Mouse (Mus musculus) lung, postnatal 0 days (tissue): ENCODE results near the gene Rapgef2. TPM values are rescaled to one million over a fixed set of nuclear protein-coding genes. Genes with fewer than 3 reads are reported as not detected.

Experiments used
- ATAC-seq: fragments of 200-750 bp; cut with Nextera tagmentation; 2 replicates; pipeline ENCODE4 v1.8.0; 2017; ENCODE audit warnings: moderate library complexity
- DNase-seq: peaks from one replicate; pipeline ENCODE4 v3.0.0-alpha.2; 2016; ENCODE audit warnings: low spot score
- H3K27ac ChIP-seq: fragments of 300-500 bp; sonication (generic); 2 replicates; pipeline ENCODE4 v1.5.1; 2014; ENCODE audit warnings: antibody characterized with exemption, mild to moderate bottlenecking, low read length, mixed read lengths
- H3K27me3 ChIP-seq: fragments of 300-500 bp; sonication (generic); replicated peaks from 2 replicates; pipeline ENCODE4 v1.6.1; 2014; ENCODE audit warnings: low read length, mixed read lengths; ENCODE audit not compliant: insufficient read depth
- H3K36me3 ChIP-seq: fragments of 300-500 bp; sonication (generic); 2 replicates; pipeline ENCODE4 v1.6.1; 2014; ENCODE audit warnings: low read length, mixed read lengths; ENCODE audit not compliant: insufficient read depth
- H3K4me1 ChIP-seq: fragments of 300-500 bp; sonication (generic); 2 replicates; pipeline ENCODE4 v1.6.1; 2014; ENCODE audit warnings: antibody characterized with exemption, low read depth, low read length, mixed read lengths; ENCODE audit not compliant: insufficient read depth
- H3K4me2 ChIP-seq: fragments of 300-500 bp; sonication (generic); replicated peaks from 2 replicates; pipeline ENCODE4 v1.6.1; 2014; ENCODE audit warnings: low read depth, mild to moderate bottlenecking, low read length, moderate library complexity, mixed read lengths
- H3K4me3 ChIP-seq: fragments of 300-500 bp; sonication (generic); 2 replicates; pipeline ENCODE4 v1.5.1; 2014; ENCODE audit warnings: low read depth, low read length
- H3K9ac ChIP-seq: fragments of 300-500 bp; sonication (generic); replicated peaks from 2 replicates; pipeline ENCODE4 v1.6.1; 2014; ENCODE audit warnings: low read depth, mild to moderate bottlenecking
- H3K9me3 ChIP-seq: fragments of 300-500 bp; sonication (generic); 2 replicates; pipeline ENCODE4 v1.6.1; 2016; ENCODE audit warnings: low read length, mixed read lengths
- CTCF ChIP-seq: IDR thresholded peaks from 2 replicates; pipeline ENCODE4 v1.5.1; 2016; ENCODE audit warnings: antibody characterized with exemption, mild to moderate bottlenecking
- EP300 ChIP-seq: IDR thresholded peaks from 2 replicates; pipeline ENCODE4 v1.6.1; 2016; ENCODE audit warnings: antibody characterized with exemption, mild to moderate bottlenecking, control low read depth
- WGBS: fragments of 180-500 bp; shearing (Covaris S2); extraction: QIAGEN DNeasy Blood & Tissue Kit; methylation state at CpG from one replicate; pipeline ENCODE4 v1.1.7; 2014; 5-methylcytosine and 5-hydroxymethylcytosine counted together
- polyA plus RNA-seq: library from polyadenylated mRNA; unstranded; fragments of >200 nt; fragmentation: Nextera tagmentation; extraction: Ambion mirVana; gene quantifications from 2 replicates; pipeline ENCODE4 v1.2.1, GENCODE M21; 2015

The Rapgef2 gene
- polyA plus RNA-seq, 1 experiment from 2014 or later: 5.8 TPM

DNA sequence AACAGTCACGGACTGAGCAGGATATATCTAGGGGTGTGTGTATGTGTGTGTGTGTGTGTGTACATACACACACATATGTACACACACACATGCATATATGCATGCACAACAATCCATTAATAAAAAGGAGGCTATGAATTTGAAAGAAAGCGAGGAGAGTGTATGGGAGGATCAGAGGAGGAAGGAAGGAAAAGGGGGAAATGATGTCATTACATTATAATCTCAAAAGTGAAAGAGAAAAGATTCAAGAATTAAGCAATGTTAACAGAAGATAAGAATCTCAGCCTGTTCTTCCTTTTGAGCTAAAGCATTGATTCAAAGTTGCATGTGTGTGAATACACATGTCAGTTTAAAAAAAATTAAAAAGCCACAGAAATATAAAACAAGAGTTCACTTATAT lies 158.5 kb downstream of the Rapgef2 start:
- H3K9ac ChIP-seq: no peak overlapping the region
- WGBS: 66% methylated on average over 2 of the region's 2 CpGs
- H3K4me3 ChIP-seq: no peak overlapping the region
- no peak for TF ChIP-seq CTCF
- peak; percentile 75; the same call in 1 of the 2 replicates for TF ChIP-seq EP300
- H3K9me3 ChIP-seq: no peaks in the 10 kb centered on the region
- H3K4me2 ChIP-seq: no peak overlapping the region
- no peak overlapping the region for H3K27ac ChIP-seq
- ATAC-seq (0 out of 2 replicates have a peak, but pooled peaks have one; percentile 25), DNase-seq (peak; percentile 39)
- no peaks in the 10 kb centered on the region for H3K36me3 ChIP-seq
- H3K4me1 ChIP-seq: no peaks in the 10 kb centered on the region
- H3K27me3 ChIP-seq: no peaks in the 10 kb centered on the region

GRCm38 (mm10) chr3:79126857-79127256 lies 159.5 kb downstream of the Rapgef2 start:
- no peak overlapping the region for H3K27ac ChIP-seq
- no peak for TF ChIP-seq EP300
- TF ChIP-seq CTCF: no peak
- WGBS: 78% methylated on average over 6 of the region's 6 CpGs
- DNase-seq (no peak), ATAC-seq (no peak)
- no peak overlapping the region for H3K9ac ChIP-seq
- no peaks in the 10 kb centered on the region for H3K4me1 ChIP-seq
- H3K4me3 ChIP-seq: no peak overlapping the region
- no peak overlapping the region for H3K4me2 ChIP-seq
- H3K36me3 ChIP-seq: no peaks in the 10 kb centered on the region
- H3K9me3 ChIP-seq: no peaks in the 10 kb centered on the region
- H3K27me3 ChIP-seq: no peaks in the 10 kb centered on the region

- TF ChIP-seq CTCF: no peak
- Histone ChIP-seq H3K4me1 (no peaks in the 10 kb centered on the region), H3K9me3 (no peaks in the 10 kb centered on the region), H3K27ac (no peak overlapping the region), H3K36me3 (no peaks in the 10 kb centered on the region), H3K9ac (no peak overlapping the region), H3K27me3 (no peaks in the 10 kb centered on the region), H3K4me3 (no peak overlapping the region), H3K4me2 (no peak overlapping the region)
- no peak for ATAC-seq
- DNase-seq: no peak
- 87% methylated on average over 7 of the region's 7 CpGs for WGBS
These were observed 164.9 kb downstream of the Rapgef2 start for GRCm38 (mm10) chr3:79121391-79121790.

GRCm38 (mm10) chr3:79119983-79120382 lies 166.3 kb downstream of the Rapgef2 start:
- DNase-seq: no peak

GRCm38 (mm10) chr3:79110153-79110552 lies 176.2 kb downstream of the Rapgef2 start:
- no peak overlapping the region for H3K4me2 ChIP-seq
- no peak overlapping the region for H3K9ac ChIP-seq
- H3K27me3 ChIP-seq: no peaks in the 10 kb centered on the region
- TF ChIP-seq CTCF (peak; percentile 61), EP300 (no peak)
- no peak overlapping the region for H3K4me3 ChIP-seq
- no peaks in the 10 kb centered on the region for H3K9me3 ChIP-seq
- WGBS: 95% methylated on average over 6 of the region's 6 CpGs
- ATAC-seq (no peak), DNase-seq (no peak)
- no peaks in the 10 kb centered on the region for H3K36me3 ChIP-seq
- H3K27ac ChIP-seq: no peak overlapping the region
- no peaks in the 10 kb centered on the region for H3K4me1 ChIP-seq

More at GRCm38 (mm10) chr3:79119983-79120382, 166.3 kb downstream of the Rapgef2 start:
- no peak for ATAC-seq
- WGBS: 94% methylated on average over 12 of the region's 12 CpGs
- Histone ChIP-seq H3K4me2 (no peak overlapping the region), H3K27me3 (no peaks in the 10 kb centered on the region), H3K36me3 (no peaks in the 10 kb centered on the region), H3K9me3 (no peaks in the 10 kb centered on the region), H3K27ac (no peak overlapping the region), H3K4me3 (no peak overlapping the region), H3K4me1 (no peaks in the 10 kb centered on the region), H3K9ac (no peak overlapping the region)
- no peak for TF ChIP-seq CTCF
- TF ChIP-seq EP300: no peak

DNA sequence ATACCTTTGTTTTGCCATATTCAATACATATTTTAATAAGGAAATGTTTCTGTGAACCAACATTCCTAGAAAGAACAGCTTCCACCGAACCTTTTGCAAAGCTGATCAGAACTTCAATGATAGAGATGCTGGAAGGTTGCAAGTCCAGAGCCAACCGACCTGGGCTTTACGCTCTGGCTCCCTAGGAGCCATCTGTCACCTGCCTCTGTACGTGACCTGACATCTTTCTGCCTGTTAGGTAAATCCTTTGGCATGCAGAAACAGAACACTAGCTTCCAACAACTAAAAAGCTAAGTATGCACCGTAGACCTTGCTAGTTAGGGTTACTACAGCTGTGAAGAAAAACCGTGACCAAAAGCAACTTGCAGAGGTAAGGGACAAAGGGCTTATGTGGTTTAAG lies 178.1 kb downstream of the Rapgef2 start:
- Histone ChIP-seq H3K4me2 (no peak overlapping the region), H3K27me3 (no peaks in the 10 kb centered on the region), H3K9ac (no peak overlapping the region), H3K27ac (no peak overlapping the region), H3K36me3 (no peaks in the 10 kb centered on the region; the same call in 1 of the 2 replicates), H3K9me3 (no peaks in the 10 kb centered on the region), H3K4me3 (no peak overlapping the region), H3K4me1 (no peaks in the 10 kb centered on the region)
- DNase-seq: no peak
- TF ChIP-seq EP300 (no peak), CTCF (no peak)
- ATAC-seq: no peak
- 88% methylated on average over 6 of the region's 6 CpGs for whole genome bisulfite sequencing

GRCm38 (mm10) chr3:79106360-79106759 lies 180.0 kb downstream of the Rapgef2 start:
- Histone ChIP-seq H3K9me3 (no peaks in the 10 kb centered on the region), H3K9ac (no peak overlapping the region), H3K4me1 (no peaks in the 10 kb centered on the region), H3K4me2 (no peak overlapping the region), H3K27me3 (no peaks in the 10 kb centered on the region), H3K27ac (no peak overlapping the region), H3K36me3 (no peaks in the 10 kb centered on the region; the same call in 1 of the 2 replicates), H3K4me3 (no peak overlapping the region)
- TF ChIP-seq EP300: no peak
- TF ChIP-seq CTCF: no peak; the same call in 1 of the 2 replicates
- WGBS: 75% methylated on average over 2 of the region's 2 CpGs
- DNase-seq: no peak
- no peak for ATAC-seq
